Mouse (Mus musculus): ENCODE results near the gene Zfp983. TPM values are rescaled to one million over a fixed set of nuclear protein-coding genes. Genes with fewer than 3 reads are reported as not detected.

The Zfp983 gene
- total and polyA plus RNA-seq, 3 experiments, result 0.93 to 2.3 (median 1.1) TPM

DNA sequence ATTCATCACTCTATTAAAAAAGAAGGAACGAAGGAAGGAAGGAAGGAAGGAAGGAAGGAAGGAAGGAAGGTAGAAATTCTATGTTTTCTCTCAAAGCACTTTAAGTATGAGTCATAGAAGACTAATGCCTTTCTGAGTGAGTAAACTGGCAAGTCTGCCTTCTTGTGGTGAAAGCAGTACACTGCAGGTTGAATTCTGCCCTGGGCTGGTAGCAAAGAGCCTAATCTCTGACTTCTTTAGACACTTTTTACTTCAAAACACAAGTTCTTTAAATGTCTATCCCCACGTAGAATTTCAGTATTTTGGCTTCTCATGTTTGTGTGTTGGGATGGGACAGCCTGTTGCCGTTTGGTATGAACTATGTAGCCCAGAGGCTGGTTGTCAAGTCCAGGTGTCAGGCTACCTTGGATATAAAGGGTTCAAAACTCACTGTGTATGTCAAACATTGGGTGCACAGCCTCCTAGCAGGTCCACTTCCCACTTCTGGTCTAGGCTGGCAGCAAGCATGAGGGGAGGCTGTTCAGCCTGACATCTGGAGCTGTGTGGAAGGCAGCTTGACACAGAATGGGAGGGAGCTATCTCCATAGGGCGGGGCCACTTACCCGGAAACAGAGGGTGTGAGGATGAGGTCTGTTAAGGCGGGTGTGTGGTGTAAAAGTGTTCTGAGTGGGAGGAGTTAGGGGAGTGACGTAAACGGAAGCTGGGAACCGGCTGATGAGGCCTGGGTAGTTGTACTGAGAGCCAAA lies 29.0 kb downstream of the Zfp983 start:
- in situ Hi-C loops (cut with MboI; ENCODE audit: low pct_ligation_motif_present, low pct_unique_long_range_greater_than_20kb, low sequenced_read_pairs), result no loop called here
- Histone ChIP-seq H3K4me1 (ENCODE audit: control insufficient read depth in 1 of 2, insufficient read depth in 2 of 2) (peaks cover 2 to 9% of the 10 kb centered on the region in 2 experiments; a peak in 3 of 4 replicates), H3K36me3 (replicated peaks in 1 of 2; ENCODE audit: control insufficient read depth in 1 of 2, insufficient read depth in 1 of 2, low read length in 1 of 2) (no peaks in the 10 kb centered on the region), H3K27ac (ENCODE audit: insufficient read depth, low read depth) (peak overlapping the region; percentile 65; the same call in 1 of the 2 replicates), H3K79me2 (replicated peaks; ENCODE audit: control insufficient read depth, extremely low read depth, insufficient read depth, poor library complexity, severe bottlenecking) (no peaks in the 10 kb centered on the region), H3K9me3 (replicated peaks; ENCODE audit: low read length) (no peaks in the 10 kb centered on the region), H3K27me3 (replicated peaks) (no peaks in the 10 kb centered on the region), H3K9ac (ENCODE audit: insufficient read depth, low read depth) (peak overlapping the region; percentile 72), H3K4me2 (ENCODE audit: insufficient read depth, low read depth, poor library complexity, severe bottlenecking) (peak overlapping the region; percentile 98), H3K4me3 (replicated peaks in 1 of 3; ENCODE audit: low read depth in 2 of 3, low read length in 2 of 3, poor library complexity in 1 of 3) (peak overlapping the region; percentile 45 to 89 (median 54))
- TF ChIP-seq POLR2AphosphoS2 (IDR thresholded peaks at IDR 0.05; ENCODE audit: low read depth, low read length) (no peak), SMC3 (IDR thresholded peaks at IDR 0.05; ENCODE audit: low read depth, low read length) (peak; percentile 67), USF2 (conservative IDR thresholded peaks at IDR 0.05; ENCODE audit: low read depth, low read length) (no peak), UBTF (IDR thresholded peaks at IDR 0.05; ENCODE audit: low read depth, low read length) (no peak), ZC3H11A (IDR thresholded peaks at IDR 0.05; ENCODE audit: low read depth, low read length) (no peak), PAX5 (IDR thresholded peaks at IDR 0.05; ENCODE audit: low read length) (no peak), TBP (conservative IDR thresholded peaks at IDR 0.05; ENCODE audit: low read depth, low read length) (no peak), HCFC1 (IDR thresholded peaks at IDR 0.05; ENCODE audit: low read depth, low read length) (peak; percentile 46), MAFK (IDR thresholded peaks at IDR 0.05; ENCODE audit: insufficient replicate concordance, low read length) (no peak), MAZ (IDR thresholded peaks at IDR 0.05; ENCODE audit: low read depth, low read length) (no peak), MEF2A (IDR thresholded peaks at IDR 0.05; ENCODE audit: borderline replicate concordance, low read depth, low read length) (no peak), E2F4 (IDR thresholded peaks at IDR 0.05; ENCODE audit: insufficient replicate concordance, low read depth, low read length) (no peak), ELF1 (IDR thresholded peaks at IDR 0.05; ENCODE audit: low read depth, low read length) (peak; percentile 85), TCF12 (IDR thresholded peaks at IDR 0.05; ENCODE audit: low read depth, low read length) (peak; percentile 6; the same call in 1 of the 2 replicates), SIN3A (IDR thresholded peaks at IDR 0.05; ENCODE audit: low read length) (peak; percentile 11; the same call in 1 of the 2 replicates), JUND (conservative IDR thresholded peaks at IDR 0.05; ENCODE audit: low read depth, low read length) (peak; percentile 75; the same call in 1 of the 2 replicates), CHD1 (IDR thresholded peaks at IDR 0.05; ENCODE audit: low read depth, low read length) (no peak), ETS1 (conservative IDR thresholded peaks at IDR 0.05; ENCODE audit: low read depth, low read length) (no peak), BHLHE40 (IDR thresholded peaks at IDR 0.05; ENCODE audit: low read depth, low read length) (no peak), GABPA (IDR thresholded peaks at IDR 0.05; ENCODE audit: insufficient replicate concordance, low read depth, low read length) (no peak), MAX (IDR thresholded peaks at IDR 0.05; ENCODE audit: low read length) (no peak), CHD2 (IDR thresholded peaks at IDR 0.05; ENCODE audit: low read length) (no peak), MYC (IDR thresholded peaks at IDR 0.05; ENCODE audit: low read depth, low read length) (no peak), JUN (IDR thresholded peaks at IDR 0.05; ENCODE audit: insufficient read depth, low read depth, low read length) (0 out of 2 replicates have a peak, but pooled peaks have one; percentile 16), KAT2A (IDR thresholded peaks at IDR 0.05; ENCODE audit: insufficient replicate concordance, low read length) (no peak), RCOR1 (conservative IDR thresholded peaks at IDR 0.05; ENCODE audit: low read depth, low read length) (no peak), RAD21 (IDR thresholded peaks at IDR 0.05; ENCODE audit: low read depth, low read length) (peak; percentile 44), POLR2A (IDR thresholded peaks at IDR 0.05; ENCODE audit: low read depth, low read length) (peak; percentile 62), USF1 (IDR thresholded peaks at IDR 0.05; ENCODE audit: low read depth, low read length) (no peak), NRF1 (IDR thresholded peaks at IDR 0.05; ENCODE audit: low read depth, low read length) (0 out of 2 replicates have a peak, but pooled peaks have one; percentile 13), EP300 (IDR thresholded peaks at IDR 0.05; ENCODE audit: low read length) (no peak; the same call in 1 of the 2 replicates), ZKSCAN1 (IDR thresholded peaks at IDR 0.05; ENCODE audit: borderline replicate concordance, low read depth, low read length) (no peak), CTCF (conservative IDR thresholded peaks at IDR 0.05 in 1 of 2, IDR thresholded peaks at IDR 0.05 in 1 of 2; ENCODE audit: low read depth in 2 of 2, low read length in 2 of 2) (peak; percentile 73), ZNF384 (IDR thresholded peaks at IDR 0.05; ENCODE audit: low read depth, low read length) (no peak), IRF4 (IDR thresholded peaks at IDR 0.05; ENCODE audit: low read depth, low read length) (peak; percentile 57), NELFE (IDR thresholded peaks at IDR 0.05; ENCODE audit: low read depth, low read length) (0 out of 2 replicates have a peak, but pooled peaks have one; percentile 47), ZMIZ1 (IDR thresholded peaks at IDR 0.05; ENCODE audit: low read depth, low read length) (no peak), MXI1 (IDR thresholded peaks at IDR 0.05; ENCODE audit: low read depth, low read length) (no peak; the same call in 1 of the 2 replicates)
- DNase-seq (ENCODE audit: extremely low read depth), result peak; percentile 96
- dilution Hi-C loops (cut with MboI; ENCODE audit: extremely low pct_ligation_motif_present, extremely low pct_unique_long_range_greater_than_20kb, low sequenced_read_pairs), result no loop called here

Measured in CH12.LX (cell line).